Mouse (Mus musculus): ENCODE results near the gene Eef1g. TPM values are rescaled to one million over a fixed set of nuclear protein-coding genes. Genes with fewer than 3 reads are reported as not detected.

The Eef1g gene
- polyA plus RNA-seq, 1 experiment from 2014 or later, result 284 TPM

DNA sequence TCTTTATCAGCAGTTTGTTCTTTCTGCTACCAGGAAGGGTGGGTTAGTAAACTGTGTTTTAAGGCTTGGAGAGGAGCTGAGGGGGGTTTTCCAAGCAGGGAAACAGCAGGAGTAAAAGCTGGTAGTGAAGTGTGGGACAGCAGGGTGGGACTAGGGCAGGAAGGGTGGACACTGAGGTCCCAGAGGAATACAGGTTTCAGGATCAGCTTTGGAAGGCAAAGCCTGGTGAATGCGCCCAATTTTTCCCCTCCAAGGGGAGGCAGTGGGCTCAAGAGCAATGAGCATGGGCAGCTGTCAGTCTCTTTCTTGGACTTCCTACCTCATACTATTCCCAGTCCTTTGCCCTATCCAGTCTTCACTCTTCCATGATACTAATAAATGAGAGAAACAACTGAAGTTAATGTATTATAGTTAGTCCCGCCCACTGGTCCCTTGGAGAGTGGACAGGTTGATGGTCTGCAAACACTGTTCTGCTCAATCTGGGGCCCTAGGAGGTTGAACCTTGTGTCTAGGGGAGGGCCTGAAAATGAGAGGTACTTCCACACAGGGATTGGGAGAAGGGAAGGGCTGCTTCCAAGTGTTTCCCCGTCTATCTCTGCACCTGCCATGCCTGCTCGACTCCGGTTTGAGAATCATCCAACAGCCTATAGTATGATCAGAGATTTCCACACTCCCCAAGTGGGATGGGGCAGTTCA, 58.9 kb downstream of the Eef1g start:
- Histone ChIP-seq H3K27me3 (replicated peaks; ENCODE audit: control insufficient read depth, insufficient read depth, low read length) (no peaks in the 10 kb centered on the region), H3K36me3 (ENCODE audit: control insufficient read depth, insufficient read depth, low read length) (no peaks in the 10 kb centered on the region), H3K4me3 (ENCODE audit: low read length) (no peak overlapping the region), H3K9ac (ENCODE audit: low read depth, low read length) (no peak overlapping the region), H3K4me1 (ENCODE audit: control insufficient read depth, insufficient read depth, low read depth, low read length) (peaks cover 8% of the 10 kb centered on the region), H3K27ac (ENCODE audit: low read depth, low read length) (no peak overlapping the region), H3K9me3 (ENCODE audit: control insufficient read depth, low read length) (no peaks in the 10 kb centered on the region), H3K4me2 (ENCODE audit: low read length) (no peak overlapping the region)
- 87% methylated on average over 5 of the region's 5 CpGs for WGBS
- no peak for ATAC-seq

DNA sequence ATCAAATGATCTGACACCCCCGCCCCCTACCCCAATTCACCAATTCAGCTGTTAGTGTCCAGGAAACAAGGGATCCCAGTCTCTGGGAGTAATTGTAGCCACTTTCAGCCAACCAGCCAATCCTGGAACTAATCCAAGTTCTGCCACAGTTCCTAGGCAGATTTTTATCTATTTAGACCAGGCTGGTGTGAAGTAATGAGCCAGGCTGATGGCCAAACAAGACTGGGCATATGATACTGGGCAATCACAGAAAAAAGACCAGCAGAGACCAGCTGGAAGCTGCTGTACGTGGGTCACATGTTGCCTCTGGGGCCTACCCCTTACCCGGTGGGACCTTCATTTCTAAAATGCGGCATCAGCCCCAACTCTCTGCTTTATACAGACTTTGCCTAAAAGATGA, 59.8 kb downstream of the Eef1g start:
- Histone ChIP-seq H3K4me1 (ENCODE audit: control insufficient read depth, insufficient read depth, low read depth, low read length) (peaks cover 8% of the 10 kb centered on the region), H3K36me3 (ENCODE audit: control insufficient read depth, insufficient read depth, low read length) (no peaks in the 10 kb centered on the region), H3K27ac (ENCODE audit: low read depth, low read length) (no peak overlapping the region), H3K27me3 (replicated peaks; ENCODE audit: control insufficient read depth, insufficient read depth, low read length) (no peaks in the 10 kb centered on the region), H3K4me2 (ENCODE audit: low read length) (no peak overlapping the region), H3K9ac (ENCODE audit: low read depth, low read length) (no peak overlapping the region), H3K9me3 (ENCODE audit: control insufficient read depth, low read length) (no peaks in the 10 kb centered on the region), H3K4me3 (ENCODE audit: low read length) (no peak overlapping the region)
- peak; percentile 87 for ATAC-seq
- WGBS, result 53% methylated on average over 4 of the region's 4 CpGs

DNA sequence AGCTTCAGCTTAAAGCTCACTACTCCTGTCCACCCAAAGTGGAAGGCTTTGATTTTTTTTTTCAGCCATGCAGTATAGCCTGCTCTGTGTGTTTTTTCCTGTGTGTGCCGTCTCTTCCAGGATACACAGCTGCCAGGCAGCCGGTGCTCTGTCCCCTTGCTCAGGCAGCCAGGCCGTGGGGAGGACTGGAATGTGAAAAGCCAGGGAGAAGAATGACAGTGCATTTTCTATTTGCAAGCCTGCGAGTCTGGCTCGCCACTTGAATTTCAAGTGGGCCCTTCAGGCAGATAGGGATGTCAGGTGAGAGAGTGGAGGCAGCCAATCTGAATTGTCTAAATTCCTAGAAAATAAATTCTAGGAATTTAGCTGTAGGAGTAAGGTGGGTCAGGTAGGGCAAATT, 61.0 kb downstream of the Eef1g start:
- H3K27me3 ChIP-seq (replicated peaks; ENCODE audit: control insufficient read depth, insufficient read depth, low read length), result no peaks in the 10 kb centered on the region
- H3K4me1 ChIP-seq (ENCODE audit: control insufficient read depth, insufficient read depth, low read depth, low read length), result peaks cover 8% of the 10 kb centered on the region
- no peak overlapping the region for H3K9ac ChIP-seq (ENCODE audit: low read depth, low read length)
- no peak overlapping the region for H3K27ac ChIP-seq (ENCODE audit: low read depth, low read length)
- H3K36me3 ChIP-seq (ENCODE audit: control insufficient read depth, insufficient read depth, low read length), result no peaks in the 10 kb centered on the region
- H3K4me2 ChIP-seq (ENCODE audit: low read length), result no peak overlapping the region
- WGBS, result 8% methylated on average over 5 of the region's 5 CpGs
- H3K4me3 ChIP-seq (ENCODE audit: low read length), result no peak overlapping the region
- H3K9me3 ChIP-seq (ENCODE audit: control insufficient read depth, low read length), result no peaks in the 10 kb centered on the region
- ATAC-seq, result peak; percentile 69; the same call in 1 of the 2 replicates

Other genes starting within 250 kb of the Eef1g start
- 183 and 191 TPM in 2 replicates for gene Slc3a2, start 243.7 kb upstream of the Eef1g start, polyA plus RNA-seq (2015; fragmentation: Nextera tagmentation; extraction: Ambion mirVana)
- 89.6 and 92.0 TPM in 2 replicates for gene Wdr74, start 231.2 kb upstream of the Eef1g start, polyA plus RNA-seq (2015; fragmentation: Nextera tagmentation; extraction: Ambion mirVana)
- 1.5 and 1.6 TPM in 2 replicates for gene 1700092M07Rik, start 226.3 kb upstream of the Eef1g start, polyA plus RNA-seq (2015; fragmentation: Nextera tagmentation; extraction: Ambion mirVana)
- gene Stx5a, start 225.6 kb upstream of the Eef1g start, polyA plus RNA-seq (2015; fragmentation: Nextera tagmentation; extraction: Ambion mirVana), result 109 and 119 TPM in 2 replicates
- gene Nxf1, start 210.0 kb upstream of the Eef1g start, polyA plus RNA-seq (2015; fragmentation: Nextera tagmentation; extraction: Ambion mirVana), result 120 and 140 TPM in 2 replicates
- 200 and 220 TPM in 2 replicates for gene Tmem223, start 196.0 kb upstream of the Eef1g start, polyA plus RNA-seq (2015; fragmentation: Nextera tagmentation; extraction: Ambion mirVana)
- 30.4 and 32.1 TPM in 2 replicates for gene Tmem179b, start 192.6 kb upstream of the Eef1g start, polyA plus RNA-seq (2015; fragmentation: Nextera tagmentation; extraction: Ambion mirVana)
- gene Taf6l, start 180.6 kb upstream of the Eef1g start, polyA plus RNA-seq (2015; fragmentation: Nextera tagmentation; extraction: Ambion mirVana), result 31.7 and 33.1 TPM in 2 replicates
- 136 and 147 TPM in 2 replicates for gene Polr2g, start 168.5 kb upstream of the Eef1g start, polyA plus RNA-seq (2015; fragmentation: Nextera tagmentation; extraction: Ambion mirVana)
- gene Zbtb3, start 164.5 kb upstream of the Eef1g start, polyA plus RNA-seq (2015; fragmentation: Nextera tagmentation; extraction: Ambion mirVana), result 8.0 and 8.1 TPM in 2 replicates
- 51.6 and 54.3 TPM in 2 replicates for gene Ttc9c, start 147.7 kb upstream of the Eef1g start, polyA plus RNA-seq (2015; fragmentation: Nextera tagmentation; extraction: Ambion mirVana)
- 5.1 and 5.8 TPM in 2 replicates for gene Hnrnpul2, start 147.0 kb upstream of the Eef1g start, polyA plus RNA-seq (2015; fragmentation: Nextera tagmentation; extraction: Ambion mirVana)
- gene AC129217.1, start 137.3 kb upstream of the Eef1g start, polyA plus RNA-seq (2015; fragmentation: Nextera tagmentation; extraction: Ambion mirVana), result not detected in 2 replicates
- gene Bscl2, start 129.6 kb upstream of the Eef1g start, polyA plus RNA-seq (2015; fragmentation: Nextera tagmentation; extraction: Ambion mirVana), result 117 TPM in 2 replicates
- 477 and 526 TPM in 2 replicates for gene Gng3, start 127.8 kb upstream of the Eef1g start, polyA plus RNA-seq (2015; fragmentation: Nextera tagmentation; extraction: Ambion mirVana)
- 0.94 and 1.2 TPM in 2 replicates for gene Lrrn4cl, start 116.3 kb upstream of the Eef1g start, polyA plus RNA-seq (2015; fragmentation: Nextera tagmentation; extraction: Ambion mirVana)
- 147 and 151 TPM in 2 replicates for gene Ubxn1, start 95.5 kb upstream of the Eef1g start, polyA plus RNA-seq (2015; fragmentation: Nextera tagmentation; extraction: Ambion mirVana)
- gene Uqcc3, start 86.1 kb upstream of the Eef1g start, polyA plus RNA-seq (2015; fragmentation: Nextera tagmentation; extraction: Ambion mirVana), result 58.5 and 61.5 TPM in 2 replicates
- 27.5 and 35.0 TPM in 2 replicates for gene Lbhd1, start 83.3 kb upstream of the Eef1g start, polyA plus RNA-seq (2015; fragmentation: Nextera tagmentation; extraction: Ambion mirVana)
- gene Gm49403, start 83.1 kb upstream of the Eef1g start, polyA plus RNA-seq (2015; fragmentation: Nextera tagmentation; extraction: Ambion mirVana), result not detected in 2 replicates
- 44.3 and 46.5 TPM in 2 replicates for gene 1810009A15Rik, start 78.2 kb upstream of the Eef1g start, polyA plus RNA-seq (2015; fragmentation: Nextera tagmentation; extraction: Ambion mirVana)
- gene Gm49416, start 78.1 kb upstream of the Eef1g start, polyA plus RNA-seq (2015; fragmentation: Nextera tagmentation; extraction: Ambion mirVana), result not detected in 2 replicates
- gene Ints5, start 74.0 kb upstream of the Eef1g start, polyA plus RNA-seq (2015; fragmentation: Nextera tagmentation; extraction: Ambion mirVana), result 31.1 and 35.2 TPM in 2 replicates
- 72.1 and 84.5 TPM in 2 replicates for gene Ganab, start 69.0 kb upstream of the Eef1g start, polyA plus RNA-seq (2015; fragmentation: Nextera tagmentation; extraction: Ambion mirVana)
- gene B3gat3, start 46.7 kb upstream of the Eef1g start, polyA plus RNA-seq (2015; fragmentation: Nextera tagmentation; extraction: Ambion mirVana), result 98.3 and 99.5 TPM in 2 replicates
- 2.9 and 3.0 TPM in 2 replicates for gene Rom1, start 37.7 kb upstream of the Eef1g start, polyA plus RNA-seq (2015; fragmentation: Nextera tagmentation; extraction: Ambion mirVana)
- 10.3 and 11.3 TPM in 2 replicates for gene Eml3, start 37.5 kb upstream of the Eef1g start, polyA plus RNA-seq (2015; fragmentation: Nextera tagmentation; extraction: Ambion mirVana)
- 91.3 and 103 TPM in 2 replicates for gene Mta2, start 25.2 kb upstream of the Eef1g start, polyA plus RNA-seq (2015; fragmentation: Nextera tagmentation; extraction: Ambion mirVana)
- gene Tut1, start 13.2 kb upstream of the Eef1g start, polyA plus RNA-seq (2015; fragmentation: Nextera tagmentation; extraction: Ambion mirVana), result 23.9 and 26.3 TPM in 2 replicates
- 3.5 and 4.8 TPM in 2 replicates for gene Ahnak, start 22.2 kb downstream of the Eef1g start, polyA plus RNA-seq (2015; fragmentation: Nextera tagmentation; extraction: Ambion mirVana)
- not detected in 2 replicates for gene Scgb1a1, start 120.9 kb downstream of the Eef1g start, polyA plus RNA-seq (2015; fragmentation: Nextera tagmentation; extraction: Ambion mirVana)
- gene Asrgl1, start 168.6 kb downstream of the Eef1g start, polyA plus RNA-seq (2015; fragmentation: Nextera tagmentation; extraction: Ambion mirVana), result 34.1 and 44.9 TPM in 2 replicates